Mouse (Mus musculus) adrenal gland, postnatal 10 days (tissue): ENCODE data around the gene Shank3. TPM values are rescaled to one million over a fixed set of nuclear protein-coding genes. Genes with fewer than 3 reads are reported as not detected.

Experiments used
- DNase-seq: peaks from one replicate; pipeline ENCODE4 v3.0.0; 2021; ENCODE audit warnings: mixed read lengths
- total RNA-seq, 2 experiments: library from RNA; stranded (reverse); gene quantifications; 2 replicates each; pipeline ENCODE4 v1.2.3; 2021

Shank3 gene
- total RNA-seq, 2 experiments from 2014 or later, result 54.1 to 67.5 TPM

DNA sequence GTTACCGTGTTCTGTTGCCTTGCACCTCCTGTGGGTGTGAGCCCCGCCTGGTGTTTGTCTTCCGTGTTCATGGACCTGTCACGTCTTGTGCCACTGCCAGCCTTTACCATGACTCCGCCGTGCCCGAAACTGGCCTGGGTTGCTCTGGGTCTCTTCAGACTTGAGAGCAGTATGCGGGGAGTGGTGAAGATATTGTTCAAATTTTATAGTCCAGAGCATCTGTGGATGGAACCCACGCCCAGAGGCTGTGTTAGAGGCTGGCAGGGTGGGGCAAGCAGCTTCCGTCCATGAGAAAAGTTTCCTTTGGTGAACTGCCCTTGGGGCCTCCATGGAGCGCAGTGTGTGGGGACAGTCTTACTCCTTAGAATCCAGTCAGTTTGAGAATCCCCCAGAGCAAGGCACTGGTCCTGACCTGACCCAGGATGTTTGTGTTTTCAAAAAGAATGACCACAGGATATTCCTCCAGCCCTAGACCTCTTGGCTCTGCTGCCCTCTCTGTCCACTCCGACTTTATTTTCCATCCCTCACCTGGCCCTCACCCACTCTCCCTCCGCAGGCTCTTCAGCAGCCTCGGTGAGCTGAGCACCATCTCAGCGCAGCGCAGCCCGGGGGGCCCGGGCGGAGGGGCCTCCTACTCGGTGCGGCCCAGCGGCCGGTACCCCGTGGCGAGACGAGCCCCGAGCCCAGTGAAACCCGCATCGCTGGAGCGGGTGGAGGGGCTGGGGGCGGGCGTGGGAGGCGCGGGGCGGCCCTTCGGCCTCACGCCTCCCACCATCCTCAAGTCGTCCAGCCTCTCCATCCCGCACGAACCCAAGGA is 58.0 kb downstream of the Shank3 start:
- no peak for DNase-seq

DNA sequence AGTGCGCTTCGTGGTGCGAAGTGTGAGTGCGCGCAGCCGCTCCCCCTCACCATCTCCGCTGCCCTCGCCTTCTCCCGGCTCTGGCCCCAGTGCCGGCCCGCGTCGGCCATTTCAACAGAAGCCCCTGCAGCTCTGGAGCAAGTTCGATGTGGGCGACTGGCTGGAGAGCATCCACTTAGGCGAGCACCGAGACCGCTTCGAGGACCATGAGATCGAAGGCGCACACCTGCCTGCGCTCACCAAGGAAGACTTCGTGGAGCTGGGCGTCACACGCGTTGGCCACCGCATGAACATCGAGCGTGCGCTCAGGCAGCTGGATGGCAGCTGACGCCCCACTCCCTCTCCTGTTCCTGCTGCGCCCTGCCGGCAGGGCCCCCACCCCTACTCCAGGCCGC is 58.6 kb downstream of the Shank3 start:
- no peak for DNase-seq

DNA sequence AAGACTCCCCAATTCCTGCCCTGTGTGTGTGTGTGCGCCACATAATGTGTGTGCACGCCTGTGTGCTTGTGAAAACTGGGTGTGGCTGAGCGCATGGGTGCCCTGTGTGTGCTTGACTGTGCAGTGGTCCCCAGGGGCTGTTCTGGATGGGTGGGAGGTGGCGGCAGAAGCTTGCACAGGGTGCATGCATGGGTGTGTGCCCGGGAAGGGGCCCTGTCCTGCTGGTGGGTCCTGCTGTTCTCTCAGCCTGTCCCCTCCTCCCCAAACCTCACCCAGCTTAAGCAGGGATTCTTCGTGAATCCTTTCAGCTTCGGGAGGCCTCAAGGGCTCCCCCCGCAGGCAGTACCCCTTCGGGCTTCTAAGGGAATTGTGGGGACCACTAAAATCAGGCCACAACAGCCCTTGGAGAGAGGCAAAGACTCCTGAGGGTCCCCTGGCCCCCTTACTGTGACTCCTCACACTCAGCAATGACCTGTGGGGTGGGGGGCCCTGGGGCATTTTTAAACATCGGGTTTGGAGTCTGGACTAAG is 59.8 kb downstream of the Shank3 start:
- DNase-seq, result no peak

DNA sequence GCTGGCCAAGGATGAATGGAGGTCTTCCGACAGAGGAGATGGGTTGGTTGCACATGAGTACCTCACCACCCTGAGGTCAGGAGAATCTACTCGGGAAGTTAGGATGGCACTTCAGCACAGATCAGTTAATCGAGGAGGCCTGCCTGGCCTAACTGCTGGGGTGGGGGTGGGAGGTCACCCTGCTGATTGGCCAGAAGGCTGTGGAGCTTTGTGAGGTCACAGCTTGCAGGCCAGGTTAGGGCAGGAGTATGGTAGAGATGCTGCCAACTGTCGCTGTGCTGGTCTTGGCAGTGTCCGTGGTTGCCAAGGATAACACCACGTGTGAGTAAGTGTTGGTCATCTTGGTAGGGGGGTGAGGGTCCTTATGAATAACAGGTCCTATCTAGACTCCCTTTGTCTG is 68.7 kb downstream of the Shank3 start, which contains the start of gene Acr:
Gene Acr (plus strand): TSS at position 213 of the 400 bp plus-strand sequence.
- DNase-seq, result no peak

DNA sequence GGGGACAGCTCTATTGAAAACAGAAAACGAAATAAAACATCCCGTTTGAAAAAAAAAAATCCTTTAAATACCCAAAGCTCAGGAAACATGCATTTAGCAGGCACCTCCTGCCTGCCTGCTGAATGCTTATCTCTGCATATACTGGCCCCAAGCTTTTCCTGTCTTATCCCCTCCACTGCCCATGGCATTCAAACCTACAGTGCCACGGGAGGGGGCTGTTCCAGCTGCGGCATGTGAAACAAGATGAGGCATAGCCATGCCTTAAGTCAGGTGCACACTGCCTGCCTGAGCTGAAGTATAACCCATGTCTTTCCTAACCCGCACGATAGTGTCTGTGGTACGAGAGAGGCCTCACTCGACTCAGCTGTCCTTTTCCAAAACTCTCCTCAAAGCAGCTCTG is 72.7 kb downstream of the Shank3 start:
- DNase-seq, result no peak

GRCm38 (mm10) chr15:89582494-89582893 is 83.1 kb downstream of the Shank3 start:
- DNase-seq, result no peak

DNA sequence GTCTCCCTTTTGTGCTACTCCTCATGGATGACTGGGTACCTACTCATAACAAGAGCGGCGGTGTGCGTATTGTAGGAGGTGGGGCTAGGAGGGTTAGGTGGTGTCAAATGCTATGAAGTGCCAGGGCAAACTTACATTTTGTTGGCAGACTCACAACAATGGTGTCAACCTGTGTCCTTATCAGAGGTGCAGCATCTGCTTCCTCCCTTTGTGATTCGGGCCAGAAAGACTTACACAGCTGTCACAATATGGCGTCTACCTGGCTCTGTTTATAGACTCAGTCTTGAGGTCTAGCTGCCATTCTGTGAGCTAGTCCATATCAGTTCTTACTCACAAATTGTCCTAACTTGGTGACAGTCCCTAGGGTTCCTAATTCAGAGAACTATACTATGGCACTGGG is 85.7 kb downstream of the Shank3 start:
- DNase-seq, result no peak

DNA sequence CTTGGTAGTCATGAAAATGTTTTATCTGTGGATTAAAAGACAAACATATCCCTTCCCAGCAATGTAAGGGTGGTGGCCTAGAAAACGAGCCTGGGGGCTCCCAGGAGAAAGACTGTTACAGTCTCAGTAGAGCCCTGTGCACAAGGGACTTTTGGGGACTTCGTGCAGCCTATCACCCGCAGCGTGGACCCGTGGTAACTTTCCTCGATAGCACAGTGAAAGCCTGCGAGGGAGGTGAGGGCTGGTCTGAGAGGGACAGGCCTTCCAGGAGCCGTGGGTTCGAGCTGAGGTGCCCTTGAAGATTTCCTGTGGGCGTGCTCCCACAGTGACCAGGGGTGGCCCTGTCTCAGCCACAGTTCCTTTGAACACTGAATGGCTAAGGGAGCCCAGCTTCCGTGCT is 86.2 kb downstream of the Shank3 start:
- DNase-seq, result no peak

DNA sequence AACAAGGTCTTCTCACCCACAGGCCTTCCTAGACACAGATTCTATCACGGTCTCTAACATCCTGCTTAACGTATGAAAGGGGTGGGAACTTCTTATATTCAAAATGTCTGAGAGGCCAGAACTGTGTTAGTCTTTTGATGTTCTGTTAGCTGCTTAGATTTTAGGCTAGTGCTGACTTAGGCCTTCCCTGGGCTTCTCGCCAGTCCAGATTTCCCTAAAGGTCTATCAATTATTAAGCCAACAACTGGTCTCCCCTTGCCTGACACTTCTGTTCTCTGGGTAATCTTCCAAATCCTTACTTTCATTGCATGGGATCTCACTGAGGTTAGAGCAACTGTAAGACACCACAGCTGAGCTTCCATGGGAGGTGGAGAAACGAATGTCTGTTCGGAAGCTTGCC is 89.7 kb downstream of the Shank3 start:
- DNase-seq, result peak; percentile 28

- no peak for DNase-seq
Measured at GRCm38 (mm10) chr15:89591317-89591716, 91.9 kb downstream of the Shank3 start.

- DNase-seq, result peak; percentile 95
Measured at GRCm38 (mm10) chr15:89591723-89592455, 92.5 kb downstream of the Shank3 start, which contains the start of gene Rabl2. Rabl2 (minus strand) TSS chr15:89591923.

DNA sequence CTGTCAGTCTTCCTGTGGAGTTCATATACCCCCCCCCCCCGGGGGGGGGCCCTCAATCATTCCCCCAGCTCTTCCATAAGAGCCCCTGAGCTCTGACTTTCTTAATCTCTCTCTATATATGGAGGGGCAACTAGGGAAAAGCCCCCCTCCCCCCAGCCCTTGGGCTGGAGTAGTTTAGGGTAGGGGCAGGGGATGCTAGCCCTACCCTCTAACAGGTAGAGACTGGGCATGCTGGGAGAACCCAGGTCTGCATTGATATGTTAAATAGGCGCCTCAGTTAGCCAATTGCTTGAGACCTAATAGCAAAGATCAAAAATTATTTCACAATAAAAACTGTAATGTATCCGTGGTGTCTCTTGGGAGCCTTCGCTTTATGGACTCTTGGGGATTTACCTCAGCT is 93.1 kb downstream of the Shank3 start:
- DNase-seq, result no peak

- DNase-seq, result no peak
Measured at GRCm38 (mm10) chr15:89605822-89606570, 106.6 kb downstream of the Shank3 start.

- DNase-seq, result no peak
Measured at GRCm38 (mm10) chr15:89607480-89607879, 108.1 kb downstream of the Shank3 start.

DNA sequence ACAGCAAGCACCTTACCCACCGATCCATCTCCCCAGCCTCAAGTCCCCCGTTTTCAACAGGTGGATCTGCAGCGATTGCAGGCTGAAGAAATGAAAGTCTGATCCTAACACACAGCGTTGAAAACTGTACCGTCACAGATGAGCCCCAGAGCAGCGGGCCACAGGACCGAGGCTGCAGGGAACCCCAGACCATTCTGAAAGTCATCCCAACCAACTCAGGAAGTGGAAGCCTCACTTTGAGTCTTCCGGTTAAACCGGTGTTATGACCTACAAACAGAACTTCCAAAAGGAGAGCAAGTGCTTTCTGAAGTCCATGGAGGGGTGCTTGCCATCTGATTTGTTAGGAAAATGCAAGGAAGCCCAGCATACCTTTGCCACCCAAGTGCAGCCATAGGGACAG is 108.5 kb downstream of the Shank3 start:
- no peak for DNase-seq

Other genes with a start within 250 kb of the Shank3 start
- 10 to 100 TPM; 80.3 to 85.7 TPM for gene Sbf1, start 184.3 kb upstream of the Shank3 start, total RNA-seq
- gene Adm2, start 176.9 kb upstream of the Shank3 start, total RNA-seq, result not detected
- gene Miox, start 165.2 kb upstream of the Shank3 start, total RNA-seq, result 1 to 10 TPM; 1.8 to 3.3 TPM
- gene Lmf2, start 144.0 kb upstream of the Shank3 start, total RNA-seq, result 10 to 100 TPM; 38.6 to 41.9 TPM
- gene Ncaph2, start 143.9 kb upstream of the Shank3 start, total RNA-seq, result 100 to 1,000 TPM in 1 of 2 experiments, 10 to 100 TPM in 1; 89.2 to 103 TPM
- 10 to 100 TPM; 34.7 to 43.7 TPM for gene Sco2, start 125.8 kb upstream of the Shank3 start, total RNA-seq
- 1 to 10 TPM; 3.4 to 9.8 TPM for gene Tymp, start 122.6 kb upstream of the Shank3 start, total RNA-seq
- 1 to 10 TPM; 1.4 to 1.5 TPM for gene Odf3b, start 120.3 kb upstream of the Shank3 start, total RNA-seq
- gene Klhdc7b, start 114.7 kb upstream of the Shank3 start, total RNA-seq, result under 1 TPM in 1 of 2 experiments, not detected in 1; 0.06 TPM
- gene Syce3, start 89.1 kb upstream of the Shank3 start, total RNA-seq, result not detected
- gene Cpt1b, start 73.8 kb upstream of the Shank3 start, total RNA-seq, result 100 to 1,000 TPM; 554 to 660 TPM
- gene C730034F03Rik, start 70.0 kb upstream of the Shank3 start, total RNA-seq, result 1 to 10 TPM; 2.5 to 3.5 TPM
- gene Gm44502, start 69.9 kb upstream of the Shank3 start, total RNA-seq, result 1 to 10 TPM; 5.6 to 9.2 TPM
- 100 to 1,000 TPM; 106 to 128 TPM for gene Chkb, start 69.7 kb upstream of the Shank3 start, total RNA-seq
- 10 to 100 TPM in 1 of 2 experiments, 1 to 10 TPM in 1; 6.9 to 12.7 TPM for gene Mapk8ip2, start 45.7 kb upstream of the Shank3 start, total RNA-seq
- gene Arsa, start 22.2 kb upstream of the Shank3 start, total RNA-seq, result 10 to 100 TPM; 26.6 to 29.5 TPM
- under 1 TPM; 0.45 to 0.76 TPM for gene Acr, start 68.7 kb downstream of the Shank3 start, total RNA-seq
- 10 to 100 TPM in 1 of 2 experiments, 1 to 10 TPM in 1; 9.2 to 11.1 TPM for gene Rabl2, start 92.3 kb downstream of the Shank3 start, total RNA-seq